Mouse (Mus musculus) macrophage (primary cell): ENCODE results near the gene Ep300. TPM values are rescaled to one million over a fixed set of nuclear protein-coding genes. Genes with fewer than 3 reads are reported as not detected.

Experiments used
- H3K27ac ChIP-seq: fragments of 350-480 bp; formaldehyde crosslinking; 2 replicates; pipeline ENCODE4 v1.9.0; 2021
- H3K36me3 ChIP-seq: fragments of 350-480 bp; formaldehyde crosslinking; 2 replicates; pipeline ENCODE4 v1.9.0; 2021; ENCODE audit errors: inconsistent target
- H3K4me3 ChIP-seq: fragments of 350-480 bp; formaldehyde crosslinking; 2 replicates; pipeline ENCODE4 v1.9.0; 2021; ENCODE audit errors: inconsistent target
- H3K79me2 ChIP-seq: fragments of 350-480 bp; formaldehyde crosslinking; 2 replicates; pipeline ENCODE4 v1.9.0; 2021; ENCODE audit errors: inconsistent target
- WGBS: methylation state at CpG from one replicate; pipeline ENCODE4 v1.1.7; 2026; ENCODE audit warnings: inconsistent platforms; ENCODE audit not compliant: missing documents; 5-methylcytosine and 5-hydroxymethylcytosine counted together
- polyA plus RNA-seq: library from polyadenylated mRNA; stranded (reverse); fragments of 250-400 nt; gene quantifications from 3 replicates; pipeline ENCODE4 v1.2.4, GENCODE M21; 2018; ENCODE audit warnings: inconsistent platforms
- total RNA-seq, 78 experiments: library from RNA; depleted of rRNA; stranded (reverse); fragments of 250-400 nt; gene quantifications; 1 replicate in 9 of 78; 2 replicates in 24 of 78; 3 replicates in 43 of 78; 4 replicates in 2 of 78; pipeline ENCODE4 v1.2.4; 2018; ENCODE audit warnings: inconsistent platforms in 56 of 78

The Ep300 gene
- total RNA-seq (2018; cell fraction: chromatin; rRNA removed): 100 to 1,000 TPM in 21 of 26 experiments, 10 to 100 TPM in 5; 49.1 to 387 (median 265) TPM
- 100 to 1,000 TPM in 7 of 26 experiments, 10 to 100 TPM in 19; 41.1 to 127 (median 83.1) TPM for total RNA-seq (2018; cell fraction: cytosol; rRNA removed)
- total RNA-seq (2018; cell fraction: nucleus; rRNA removed): 100 to 1,000 TPM in 22 of 26 experiments, 10 to 100 TPM in 4; 65.4 to 264 (median 161) TPM
- polyA plus RNA-seq: 31.6 to 55.1 TPM (median 36.1 TPM) in 3 replicates

GRCm38 (mm10) chr15:81584913-81585745, at the start of gene Ep300:
Gene Ep300, plus strand, starts transcription at chr15:81585351.
- Histone ChIP-seq H3K27ac (peak within 1 kb of the TSS; percentile 93), H3K79me2 (peaks cover 41% of the 10 kb centered on the region), H3K36me3 (peaks cover 4% of the 10 kb centered on the region; the same call in 1 of the 2 replicates), H3K4me3 (peak within 1 kb of the TSS; percentile 95)
- under 1% methylated on average over 45 of the region's 68 CpGs for WGBS

GRCm38 (mm10) chr15:81535881-81536351, 49.2 kb upstream of the Ep300 start:
- Histone ChIP-seq H3K79me2 (no peaks in the 10 kb centered on the region), H3K4me3 (no peak overlapping the region), H3K36me3 (no peaks in the 10 kb centered on the region), H3K27ac (no peak overlapping the region)
- 56% methylated on average over 9 of the region's 9 CpGs for WGBS

- no peak overlapping the region for H3K4me3 ChIP-seq
- no peaks in the 10 kb centered on the region for H3K36me3 ChIP-seq
- WGBS: 65% methylated on average over 4 of the region's 4 CpGs
- no peak overlapping the region for H3K27ac ChIP-seq
- no peaks in the 10 kb centered on the region for H3K79me2 ChIP-seq
These were observed 47.0 kb upstream of the Ep300 start for GRCm38 (mm10) chr15:81538149-81538548.

GRCm38 (mm10) chr15:81539560-81539959, 45.6 kb upstream of the Ep300 start:
- Histone ChIP-seq H3K36me3 (no peaks in the 10 kb centered on the region), H3K27ac (no peak overlapping the region), H3K4me3 (no peak overlapping the region), H3K79me2 (no peaks in the 10 kb centered on the region)
- WGBS: 69% methylated on average over 2 of the region's 2 CpGs

- Histone ChIP-seq H3K79me2 (no peaks in the 10 kb centered on the region), H3K36me3 (no peaks in the 10 kb centered on the region), H3K4me3 (no peak overlapping the region), H3K27ac (no peak overlapping the region)
- 100% methylated on average over 2 of the region's 2 CpGs for WGBS
These were observed 40.2 kb upstream of the Ep300 start for GRCm38 (mm10) chr15:81544916-81545315.

- Histone ChIP-seq H3K36me3 (no peaks in the 10 kb centered on the region), H3K4me3 (no peak overlapping the region), H3K79me2 (no peaks in the 10 kb centered on the region), H3K27ac (no peak overlapping the region)
- WGBS: 55% methylated on average over 5 of the region's 5 CpGs
These were observed 39.6 kb upstream of the Ep300 start for GRCm38 (mm10) chr15:81545387-81546176.

GRCm38 (mm10) chr15:81553455-81553854, 31.7 kb upstream of the Ep300 start:
- Histone ChIP-seq H3K36me3 (no peaks in the 10 kb centered on the region), H3K79me2 (no peaks in the 10 kb centered on the region), H3K4me3 (no peak overlapping the region), H3K27ac (no peak overlapping the region)
- WGBS: 100% methylated on average over 1 of the region's 1 CpGs

- Histone ChIP-seq H3K4me3 (no peak overlapping the region), H3K27ac (no peak overlapping the region)
- WGBS: 80% methylated on average over 18 of the region's 18 CpGs
These were observed 30.4 kb upstream of the Ep300 start for GRCm38 (mm10) chr15:81554558-81555297.

GRCm38 (mm10) chr15:81555986-81556385, 29.2 kb upstream of the Ep300 start:
- no peaks in the 10 kb centered on the region for H3K79me2 ChIP-seq
- H3K4me3 ChIP-seq: no peak overlapping the region
- no peaks in the 10 kb centered on the region for H3K36me3 ChIP-seq
- WGBS: 93% methylated on average over 3 of the region's 3 CpGs
- H3K27ac ChIP-seq: no peak overlapping the region

More at GRCm38 (mm10) chr15:81554558-81555297, 30.4 kb upstream of the Ep300 start:
- no peaks in the 10 kb centered on the region for H3K79me2 ChIP-seq
- H3K36me3 ChIP-seq: no peaks in the 10 kb centered on the region

GRCm38 (mm10) chr15:81561501-81561900, 23.6 kb upstream of the Ep300 start:
- 87% methylated on average over 3 of the region's 3 CpGs for WGBS

GRCm38 (mm10) chr15:81561996-81562395, 23.2 kb upstream of the Ep300 start:
- H3K36me3 ChIP-seq: no peaks in the 10 kb centered on the region
- H3K79me2 ChIP-seq: no peaks in the 10 kb centered on the region
- no peak overlapping the region for H3K4me3 ChIP-seq
- no peak overlapping the region for H3K27ac ChIP-seq
- WGBS: 81% methylated on average over 9 of the region's 9 CpGs

More at GRCm38 (mm10) chr15:81561501-81561900, 23.6 kb upstream of the Ep300 start:
- H3K27ac ChIP-seq: no peak overlapping the region
- H3K79me2 ChIP-seq: no peaks in the 10 kb centered on the region
- no peak overlapping the region for H3K4me3 ChIP-seq
- no peaks in the 10 kb centered on the region for H3K36me3 ChIP-seq

GRCm38 (mm10) chr15:81562491-81563488, 22.4 kb upstream of the Ep300 start:
- no peak overlapping the region for H3K4me3 ChIP-seq
- WGBS: 85% methylated on average over 9 of the region's 9 CpGs
- H3K79me2 ChIP-seq: no peaks in the 10 kb centered on the region
- H3K36me3 ChIP-seq: no peaks in the 10 kb centered on the region
- no peak overlapping the region for H3K27ac ChIP-seq

- WGBS: 0% methylated on average over 2 of the region's 2 CpGs
- no peaks in the 10 kb centered on the region for H3K79me2 ChIP-seq
- peak overlapping the region; percentile 25 for H3K4me3 ChIP-seq
- H3K36me3 ChIP-seq: no peaks in the 10 kb centered on the region
- H3K27ac ChIP-seq: peak overlapping the region; percentile 86
These were observed 17.1 kb upstream of the Ep300 start for GRCm38 (mm10) chr15:81568093-81568492.
